In the genomic region with DNA sequence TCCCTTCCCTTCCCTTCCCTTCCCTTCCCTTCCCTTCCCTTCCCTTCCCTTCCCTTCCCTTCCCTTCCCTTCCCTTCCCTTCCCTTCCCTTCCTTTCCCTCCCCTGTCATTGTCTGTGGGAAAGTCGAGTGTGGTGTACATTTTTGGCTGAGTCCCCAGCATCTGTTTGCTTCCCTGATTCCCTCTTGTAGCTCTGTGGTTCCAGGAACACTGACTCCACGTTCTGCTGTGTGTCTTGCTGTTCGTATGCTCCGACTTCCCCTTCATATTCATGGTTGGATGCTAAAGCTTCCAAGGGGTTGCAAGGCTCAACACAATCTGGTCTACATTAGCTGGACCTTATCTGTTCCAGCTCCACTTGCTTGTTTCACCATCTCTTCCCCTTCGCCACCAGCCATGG, we compare ENCODE assay signal across 27 mouse cellular contexts.
A peak's percentile ranks its signal among the peaks of the same experiment; 100 is the strongest.
DNase-seq lines count a peak whose midpoint lies in the region; ATAC-seq lines count a peak whose summit lies in the region.
"Had no signal": no experiment of that assay in that cellular context is flagged by ENCODE, and none has a peak within 500 bp of the region (broad histone marks: within the 10 kb centered on the region; RNA-seq: fewer than 3 reads in every experiment).

No protein-coding gene starts in this region.

- WGBS in heart, embryonic 15.5 days = 44% methylated on average over 5 of the region's 5 CpGs
- 83% methylated on average over 5 of the region's 5 CpGs for WGBS in midbrain, embryonic 10.5 days
- 69% methylated on average over 4 of the region's 5 CpGs for WGBS in midbrain, embryonic 15.5 days
- 37% methylated on average over 5 of the region's 5 CpGs for WGBS in embryonic facial prominence, embryonic 14.5 days

- no peak overlapping the region for H3K4me2 ChIP-seq in heart, embryonic 15.5 days
- no peak overlapping the region for H3K4me2 ChIP-seq in midbrain, embryonic 15.5 days
- no peak overlapping the region for H3K4me2 ChIP-seq in embryonic facial prominence, embryonic 14.5 days (ENCODE audit: low read depth, low read length)
- H3K4me2 ChIP-seq: forebrain, embryonic 13.5 days; heart, embryonic 13.5 days; hindbrain, embryonic 13.5 days; midbrain, embryonic 12.5 days had no signal

- ATAC-seq in heart, embryonic 15.5 days (replicated peaks; ENCODE audit: insufficient number of reproducible peaks, insufficient read depth, low FRiP score, low read depth) = no peak
- no peak for ATAC-seq in midbrain, embryonic 15.5 days (replicated peaks)
- no peak for ATAC-seq in embryonic facial prominence, embryonic 14.5 days (ENCODE audit: low read depth)
- no peak for ATAC-seq in activated CD4-positive, CD25-positive, alpha-beta regulatory T cell, adult 4 months
- ATAC-seq: CD4-positive, CD25-positive, alpha-beta regulatory T cell, adult 4 months; forebrain, embryonic 13.5 days; intestine, embryonic 16.5 days had no signal

- intact Hi-C loops in left cerebral cortex, postnatal 25 days (cut with DNase I) = no loop called here

- no peaks in the 10 kb centered on the region for H3K36me3 ChIP-seq in heart, embryonic 15.5 days
- no peaks in the 10 kb centered on the region for H3K36me3 ChIP-seq in midbrain, embryonic 10.5 days
- no peaks in the 10 kb centered on the region for H3K36me3 ChIP-seq in midbrain, embryonic 15.5 days (replicated peaks)
- H3K36me3 ChIP-seq in embryonic facial prominence, embryonic 14.5 days (ENCODE audit: control insufficient read depth, insufficient read depth, low read length) = no peaks in the 10 kb centered on the region
- H3K36me3 ChIP-seq: heart, embryonic 13.5 days; hindbrain, embryonic 13.5 days; midbrain, embryonic 12.5 days had no signal

- no peaks in the 10 kb centered on the region for H3K27me3 ChIP-seq in heart, embryonic 15.5 days
- H3K27me3 ChIP-seq in midbrain, embryonic 10.5 days (ENCODE audit: low read depth, poor library complexity, severe bottlenecking) = no peaks in the 10 kb centered on the region
- no peaks in the 10 kb centered on the region for H3K27me3 ChIP-seq in midbrain, embryonic 15.5 days (replicated peaks)
- H3K27me3 ChIP-seq in embryonic facial prominence, embryonic 14.5 days (replicated peaks; ENCODE audit: control insufficient read depth, insufficient read depth, low read length) = no peaks in the 10 kb centered on the region
- H3K27me3 ChIP-seq: forebrain, embryonic 13.5 days; hindbrain, embryonic 13.5 days; midbrain, embryonic 12.5 days had no signal

- 0 out of 2 replicates have a peak overlapping the region, but pooled peaks have one; percentile 12 for H3K27ac ChIP-seq in heart, embryonic 15.5 days
- 0 out of 2 replicates have a peak overlapping the region, but pooled peaks have one; percentile 23 for H3K27ac ChIP-seq in midbrain, embryonic 10.5 days (replicated peaks)
- no peak overlapping the region for H3K27ac ChIP-seq in midbrain, embryonic 15.5 days
- no peak overlapping the region; the same call in 1 of the 2 replicates for H3K27ac ChIP-seq in embryonic facial prominence, embryonic 14.5 days (replicated peaks; ENCODE audit: low read depth, low read length)
- H3K27ac ChIP-seq: forebrain, embryonic 13.5 days; heart, embryonic 13.5 days; hindbrain, embryonic 13.5 days; kidney, postnatal 0 days; liver, embryonic 14.5 days; midbrain, embryonic 12.5 days had no signal

- H3K4me3 ChIP-seq in heart, embryonic 15.5 days = no peak overlapping the region
- no peak overlapping the region for H3K4me3 ChIP-seq in midbrain, embryonic 10.5 days
- no peak overlapping the region for H3K4me3 ChIP-seq in midbrain, embryonic 15.5 days
- H3K4me3 ChIP-seq in embryonic facial prominence, embryonic 14.5 days (ENCODE audit: low read depth, low read length) = no peak overlapping the region
- H3K4me3 ChIP-seq: forebrain, embryonic 13.5 days; heart, embryonic 13.5 days; hindbrain, embryonic 13.5 days; midbrain, embryonic 12.5 days had no signal

- no peak for DNase-seq in heart, adult 8-10 months (ENCODE audit: low spot score)
- no peak for DNase-seq in midbrain, embryonic 10.5 days (ENCODE audit: low spot score)
- peak; percentile 83 for DNase-seq in embryonic facial prominence, embryonic 14.5 days (ENCODE audit: low spot score)
- no peak for DNase-seq in left cerebral cortex, postnatal 25 days (ENCODE audit: low spot score in 2 of 2)
- DNase-seq: adrenal gland, postnatal 10 days; cerebellum, adult 8-10 months; cerebellum, postnatal 36 days; embryo, embryonic 11 days; gastrocnemius, postnatal 14 days; heart, postnatal 4 days; kidney, adult 8-10 months; kidney, postnatal 4 days; liver; lung, adult 2 months; thymus, adult 2 months; thymus, postnatal 36 days had no signal

- 0 out of 2 replicates have a peak, but pooled peaks cover 2% of the 10 kb centered on the region for H3K4me1 ChIP-seq in heart, embryonic 15.5 days (replicated peaks)
- no peaks in the 10 kb centered on the region; the same call in none of the 2 replicates for H3K4me1 ChIP-seq in midbrain, embryonic 10.5 days
- no peaks in the 10 kb centered on the region for H3K4me1 ChIP-seq in midbrain, embryonic 15.5 days
- H3K4me1 ChIP-seq in embryonic facial prominence, embryonic 14.5 days (ENCODE audit: control insufficient read depth, insufficient read depth, low read length) = peaks cover 5% of the 10 kb centered on the region; the same call in 1 of the 2 replicates
- H3K4me1 ChIP-seq: forebrain, embryonic 13.5 days; hindbrain, embryonic 13.5 days; midbrain, embryonic 12.5 days had no signal

- no peaks in the 10 kb centered on the region for H3K9me3 ChIP-seq in heart, embryonic 15.5 days (replicated peaks)
- H3K9me3 ChIP-seq in midbrain, embryonic 10.5 days (replicated peaks) = no peaks in the 10 kb centered on the region
- no peaks in the 10 kb centered on the region for H3K9me3 ChIP-seq in midbrain, embryonic 15.5 days
- H3K9me3 ChIP-seq in embryonic facial prominence, embryonic 14.5 days (ENCODE audit: control insufficient read depth, low read length) = no peaks in the 10 kb centered on the region
- H3K9me3 ChIP-seq: forebrain, embryonic 13.5 days; heart, embryonic 13.5 days; hindbrain, embryonic 13.5 days; midbrain, embryonic 12.5 days had no signal

- no peak overlapping the region for H3K9ac ChIP-seq in heart, embryonic 15.5 days
- no peak overlapping the region for H3K9ac ChIP-seq in midbrain, embryonic 15.5 days
- no peak overlapping the region for H3K9ac ChIP-seq in embryonic facial prominence, embryonic 14.5 days (ENCODE audit: low read depth, low read length)
- H3K9ac ChIP-seq: forebrain, embryonic 13.5 days; heart, embryonic 13.5 days; hindbrain, embryonic 13.5 days; liver, embryonic 14.5 days; midbrain, embryonic 12.5 days had no signal

Comparison
In these comparisons a context has a peak if more than half of its experiments do, and no peak if none do; other contexts are left out.
1. H3K27ac ChIP-seq: peak in heart, embryonic 15.5 days (single experiment) and midbrain, embryonic 10.5 days (single experiment); none in midbrain, embryonic 15.5 days (single experiment) and embryonic facial prominence, embryonic 14.5 days (single experiment).